Mouse (Mus musculus) lung, postnatal 36 days (tissue): ENCODE results near the gene Tmem132b.
A peak's percentile ranks its signal among the peaks of the same experiment; 100 is the strongest.

Experiments
- DNase-seq: peaks from one replicate; pipeline ENCODE4 v3.0.0; 2022; ENCODE audit warnings: mixed read lengths

Gene Tmem132b

GRCm38 (mm10) chr5:125518640-125519039 lies 12.9 kb upstream of the Tmem132b start:
- peak; percentile 41 for DNase-seq

- peak; percentile 58 for DNase-seq
Observed at GRCm38 (mm10) chr5:125520930-125521590, 10.5 kb upstream of the Tmem132b start.

GRCm38 (mm10) chr5:125523361-125523760 lies 8.2 kb upstream of the Tmem132b start:
- DNase-seq: no peak

GRCm38 (mm10) chr5:125525516-125525915 lies 6.1 kb upstream of the Tmem132b start:
- no peak for DNase-seq

- DNase-seq: peak; percentile 24
Observed at GRCm38 (mm10) chr5:125526464-125526863, 5.1 kb upstream of the Tmem132b start.

- DNase-seq: peak; percentile 75
Observed at GRCm38 (mm10) chr5:125529109-125529508, 2.5 kb upstream of the Tmem132b start.

- no peak for DNase-seq
Observed at GRCm38 (mm10) chr5:125532191-125532544, 594 bp downstream of the Tmem132b start.

GRCm38 (mm10) chr5:125532545-125533224 lies 1.1 kb downstream of the Tmem132b start:
- no peak for DNase-seq

- DNase-seq: no peak
Observed at GRCm38 (mm10) chr5:125533225-125533900, 1.8 kb downstream of the Tmem132b start.

GRCm38 (mm10) chr5:125534168-125534610 lies 2.6 kb downstream of the Tmem132b start:
- DNase-seq: no peak

GRCm38 (mm10) chr5:125534611-125535324 lies 3.2 kb downstream of the Tmem132b start:
- DNase-seq: no peak

GRCm38 (mm10) chr5:125545090-125545489 lies 13.5 kb downstream of the Tmem132b start:
- no peak for DNase-seq

GRCm38 (mm10) chr5:125546293-125546692 lies 14.7 kb downstream of the Tmem132b start:
- DNase-seq: no peak

- no peak for DNase-seq
Observed at GRCm38 (mm10) chr5:125549750-125550489, 18.3 kb downstream of the Tmem132b start.

- no peak for DNase-seq
Observed at GRCm38 (mm10) chr5:125555732-125556131, 24.2 kb downstream of the Tmem132b start.

GRCm38 (mm10) chr5:125563492-125563891 lies 31.9 kb downstream of the Tmem132b start:
- no peak for DNase-seq

GRCm38 (mm10) chr5:125565725-125566124 lies 34.2 kb downstream of the Tmem132b start:
- DNase-seq: no peak

GRCm38 (mm10) chr5:125568457-125568856 lies 36.9 kb downstream of the Tmem132b start:
- DNase-seq: no peak

- DNase-seq: no peak
Observed at GRCm38 (mm10) chr5:125572011-125572410, 40.4 kb downstream of the Tmem132b start.

- DNase-seq: no peak
Observed at GRCm38 (mm10) chr5:125574886-125575285, 43.3 kb downstream of the Tmem132b start.

GRCm38 (mm10) chr5:125575866-125576265 lies 44.3 kb downstream of the Tmem132b start:
- DNase-seq: no peak

- no peak for DNase-seq
Observed at GRCm38 (mm10) chr5:125578661-125579060, 47.1 kb downstream of the Tmem132b start.
